19 mouse cellular contexts compared by ENCODE assay signal in the genomic region with DNA sequence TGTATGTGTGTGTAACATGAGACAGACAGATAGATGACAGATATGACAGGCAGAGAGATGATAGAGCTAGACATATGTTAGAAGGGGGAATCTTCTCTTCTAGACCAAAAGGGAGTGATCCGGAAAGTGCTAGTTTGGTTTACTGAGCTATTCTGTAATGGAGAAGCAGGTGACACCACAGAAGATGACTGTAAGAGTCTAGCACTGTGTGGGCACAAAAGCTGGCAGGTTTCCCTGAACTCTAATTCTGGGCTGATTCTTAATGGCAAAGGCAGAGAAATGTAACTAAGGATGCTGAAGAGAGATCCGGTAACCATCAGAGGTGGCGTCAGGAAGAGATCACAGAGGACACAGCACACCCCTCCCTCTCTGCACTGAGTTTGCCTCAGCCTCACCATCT.
DNase-seq lines count a peak whose midpoint lies in the region.
"Had no signal": no experiment of that assay in that cellular context is flagged by ENCODE, and none has a peak within 500 bp of the region (broad histone marks: within the 10 kb centered on the region; RNA-seq: fewer than 3 reads in every experiment).

No protein-coding gene starts in this region.

- intact Hi-C loops in left cerebral cortex, postnatal 10 days (cut with DNase I): no loop called here

- DNase-seq in frontal cortex, postnatal 36 days (ENCODE audit: low spot score in 2 of 2): peak; percentile 21 to 50
- DNase-seq in frontal cortex, postnatal 14 days (ENCODE audit: low spot score in 2 of 2): no peak
- peak; percentile 19 to 42 for DNase-seq in left cerebral cortex, adult 9 months (ENCODE audit: low spot score in 2 of 2)
- no peak for DNase-seq in left cerebral cortex, postnatal 10 days (ENCODE audit: extremely low spot score in 1 of 2, low spot score in 2 of 2)
- DNase-seq in right cerebral cortex, adult 18-20 months: peak; percentile 24
- DNase-seq in right cerebral cortex, postnatal 25 days: no peak
- DNase-seq in urinary bladder, postnatal 10 days (ENCODE audit: low spot score): no peak
- DNase-seq: adrenal gland, postnatal 14 days; cerebellum, adult 18-20 months; cerebellum, postnatal 14 days; kidney, adult 9 months; kidney, postnatal 10 days; layer of hippocampus, postnatal 36 days; lung, embryonic 14.5 days; lung, postnatal 14 days; right cerebral cortex, postnatal 14 days; spleen, adult 18-20 months; thymus, adult 18-20 months; thymus, postnatal 36 days had no signal

Comparison
In these comparisons a context has a peak if more than half of its experiments do, and no peak if none do; other contexts are left out.
1. DNase-seq: peak in frontal cortex, postnatal 36 days (2 of 2), left cerebral cortex, adult 9 months (2 of 2) and right cerebral cortex, adult 18-20 months (single experiment); none in frontal cortex, postnatal 14 days (0 of 2), left cerebral cortex, postnatal 10 days (0 of 2), right cerebral cortex, postnatal 25 days (single experiment) and urinary bladder, postnatal 10 days (single experiment).